Mouse (Mus musculus): Measurements from ENCODE around the gene P2ry13.

DNA sequence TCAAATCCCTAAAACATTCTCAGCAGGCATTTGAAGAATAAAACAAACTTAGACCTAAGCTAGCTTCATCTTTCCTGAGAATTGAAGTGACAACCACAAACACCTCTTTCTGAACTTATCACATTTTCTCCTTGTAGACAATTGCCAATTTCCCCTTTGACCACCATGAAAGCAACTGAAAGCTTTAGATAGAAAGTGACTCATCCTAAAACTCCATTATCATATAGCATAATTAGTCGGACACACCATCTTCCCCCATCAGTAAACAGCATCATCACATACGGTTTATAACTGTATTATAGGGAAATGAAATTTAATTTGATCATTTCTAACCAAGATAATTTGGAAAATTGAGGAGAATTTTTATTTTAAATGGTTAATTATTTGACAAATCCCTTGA, 11.6 kb upstream of the P2ry13 start:
- TF ChIP-seq CTCF (IDR thresholded peaks at IDR 0.05; ENCODE audit: control insufficient read depth, insufficient read depth, insufficient replicate concordance, low read depth, low read length) (no peak), POLR2A (IDR thresholded peaks at IDR 0.05; ENCODE audit: control insufficient read depth, low read depth, low read length) (no peak)

All from testis, adult 2 months (tissue).